Mouse (Mus musculus): ENCODE measurements around the gene Lyg1.

GRCm38 (mm10) chr1:37996226-37996625 is 38.7 kb upstream of the Lyg1 start:
- TF ChIP-seq POLR2A (IDR thresholded peaks at IDR 0.05; ENCODE audit: borderline replicate concordance, low read depth, low read length) (no peak), CTCF (IDR thresholded peaks at IDR 0.05; ENCODE audit: low read depth, low read length) (no peak)

Measured in bone marrow macrophage, adult 2 months (primary cell).